Mouse (Mus musculus) cortical plate, adult 2 months (tissue): ENCODE data around the gene Foxl2.

Experiments used
- CTCF ChIP-seq: fragments of 200-500 bp; IDR thresholded peaks from 2 replicates; pipeline ENCODE4 v1.5.1; 2011; ENCODE audit warnings: mild to moderate bottlenecking, control low read depth, low read length; ENCODE audit not compliant: insufficient read depth; ENCODE audit errors: extremely low read depth
- POLR2A ChIP-seq: fragments of 200-500 bp; IDR thresholded peaks from 2 replicates; pipeline ENCODE4 v1.6.1; 2011; ENCODE audit warnings: mild to moderate bottlenecking, low read length, control low read depth; ENCODE audit not compliant: insufficient read depth; ENCODE audit errors: extremely low read depth

DNA sequence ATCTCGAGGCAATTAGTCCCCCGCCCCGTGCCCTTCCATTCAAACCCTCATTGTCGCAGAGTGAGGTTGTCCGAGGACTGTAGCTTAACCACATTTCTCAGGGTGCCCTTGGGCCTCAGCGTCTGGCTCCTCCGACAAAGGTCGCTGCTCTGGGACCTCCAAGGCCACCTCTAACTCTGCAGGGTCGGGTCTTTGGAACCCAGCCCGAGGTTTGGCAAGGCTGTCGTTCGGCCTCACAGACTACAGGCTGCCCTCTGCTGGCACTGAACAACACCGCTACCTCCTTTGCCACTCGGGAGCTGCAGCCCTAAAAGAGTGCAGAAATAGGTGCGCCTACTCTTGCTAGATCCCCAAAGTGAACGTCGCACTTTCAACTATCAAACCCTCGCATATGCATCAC is 10.0 kb downstream of the Foxl2 start:
- TF ChIP-seq CTCF (0 out of 2 replicates have a peak, but pooled peaks have one; percentile 31), POLR2A (no peak)
